Mouse (Mus musculus) bone marrow, adult 2 months (tissue): ENCODE data around the gene Spata31d1d.

Source experiments
- CTCF ChIP-seq: fragments of 200-500 bp; IDR thresholded peaks from 2 replicates; pipeline ENCODE4 v1.5.1; 2011; ENCODE audit warnings: low read length, control low read depth; ENCODE audit not compliant: control insufficient read depth, insufficient read depth
- POLR2A ChIP-seq: fragments of 200-500 bp; IDR thresholded peaks from 2 replicates; pipeline ENCODE4 v1.6.1; 2011; ENCODE audit warnings: low read depth, mild to moderate bottlenecking, control low read depth, low read length, borderline replicate concordance; ENCODE audit not compliant: control insufficient read depth

- no peak for TF ChIP-seq POLR2A
- no peak; the same call in 1 of the 2 replicates for TF ChIP-seq CTCF
Measured at GRCm38 (mm10) chr13:59779213-59779612, 47.7 kb upstream of the Spata31d1d start.
